Comparison of ENCODE assay signal across 16 mouse cellular contexts in the genomic region with DNA sequence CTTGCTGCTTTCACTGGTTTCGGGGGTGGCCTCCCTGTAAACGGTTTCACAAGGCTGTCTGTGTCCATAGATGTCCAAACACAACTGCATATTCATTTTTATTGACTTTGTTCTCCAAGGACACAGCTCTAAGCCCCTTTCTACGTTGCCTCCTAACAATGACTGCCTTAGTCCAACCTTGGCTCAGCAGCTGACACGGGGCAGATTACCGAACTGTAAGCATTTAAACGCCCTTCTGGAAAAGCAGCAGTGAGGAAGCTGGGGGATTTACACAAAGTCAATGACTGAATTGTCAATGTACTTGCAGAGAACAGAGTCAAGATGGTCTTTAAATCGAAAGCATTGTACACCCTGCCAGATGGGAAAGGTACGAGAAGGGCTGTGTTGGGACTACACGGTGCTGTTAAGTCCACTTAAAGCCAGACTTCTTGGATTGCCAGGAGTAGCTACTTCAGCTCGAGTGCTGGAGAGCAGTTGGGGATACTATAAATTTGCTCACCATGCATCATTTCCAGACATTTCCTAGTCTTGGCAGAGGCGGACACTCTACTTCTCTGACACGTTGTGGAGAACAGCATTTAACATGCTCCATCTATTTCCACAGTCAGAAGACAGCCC.
DNase-seq lines count a peak whose midpoint lies in the region; ATAC-seq and TF ChIP-seq lines count a peak whose summit lies in the region.
"Had no signal": no experiment of that assay in that cellular context is flagged by ENCODE, and none has a peak within 500 bp of the region (broad histone marks: within the 10 kb centered on the region; RNA-seq: fewer than 3 reads in every experiment).

No protein-coding gene starts in this region.

- no peak overlapping the region for H3K9ac ChIP-seq in kidney, embryonic 14.5 days (ENCODE audit: low read depth, low read length)
- no peak overlapping the region for H3K9ac ChIP-seq in neural tube, embryonic 15.5 days (replicated peaks)
- no peak overlapping the region for H3K9ac ChIP-seq in limb, embryonic 14.5 days (ENCODE audit: low read depth, low read length, severe bottlenecking)
- no peak overlapping the region for H3K9ac ChIP-seq in hindbrain, embryonic 11.5 days (ENCODE audit: low read depth, low read length)
- H3K9ac ChIP-seq: hindbrain, embryonic 15.5 days; liver, embryonic 13.5 days had no signal

- H3K27ac ChIP-seq in kidney, embryonic 14.5 days (ENCODE audit: low read depth, low read length) = peak overlapping the region; percentile 56; the same call in 1 of the 2 replicates
- no peak overlapping the region for H3K27ac ChIP-seq in neural tube, embryonic 15.5 days (replicated peaks)
- H3K27ac ChIP-seq in limb, embryonic 14.5 days (replicated peaks; ENCODE audit: low read depth, low read length) = peak overlapping the region; percentile 49; the same call in 1 of the 2 replicates
- no peak overlapping the region for H3K27ac ChIP-seq in hindbrain, embryonic 11.5 days (ENCODE audit: low read depth, low read length)
- H3K27ac ChIP-seq: hindbrain, embryonic 15.5 days; liver, embryonic 13.5 days had no signal

- no peak for TF ChIP-seq POLR2A in limb, embryonic 14.5 days (IDR thresholded peaks at IDR 0.05; ENCODE audit: borderline replicate concordance, extremely low read depth, insufficient read depth, insufficient read length)

- no peak for DNase-seq in kidney, postnatal 4 days
- no peak for DNase-seq in neural tube, embryonic 10.5 days (ENCODE audit: extremely low spot score, low spot score)
- DNase-seq in limb, embryonic 14.5 days (ENCODE audit: low spot score) = peak; percentile 78
- DNase-seq in hindbrain, embryonic 11.5 days (ENCODE audit: low spot score) = no peak
- DNase-seq: cerebellum, postnatal 14 days; gastrocnemius, postnatal 14 days; heart, postnatal 14 days; kidney, adult 8-10 months; liver, embryonic 13.5 days; midbrain, embryonic 14.5 days; retina, postnatal 1 day had no signal

- no peaks in the 10 kb centered on the region for H3K36me3 ChIP-seq in kidney, embryonic 14.5 days (ENCODE audit: control insufficient read depth, insufficient read depth, low read length)
- H3K36me3 ChIP-seq in neural tube, embryonic 15.5 days = no peaks in the 10 kb centered on the region
- no peaks in the 10 kb centered on the region for H3K36me3 ChIP-seq in limb, embryonic 14.5 days (ENCODE audit: control insufficient read depth, insufficient read depth, low read length)
- no peaks in the 10 kb centered on the region for H3K36me3 ChIP-seq in hindbrain, embryonic 11.5 days (ENCODE audit: control insufficient read depth, insufficient read depth, low read length)
- H3K36me3 ChIP-seq: hindbrain, embryonic 15.5 days; liver, embryonic 13.5 days had no signal

- H3K9me3 ChIP-seq in kidney, embryonic 14.5 days (ENCODE audit: control insufficient read depth, low read length) = no peaks in the 10 kb centered on the region
- H3K9me3 ChIP-seq in neural tube, embryonic 15.5 days (replicated peaks) = no peaks in the 10 kb centered on the region
- H3K9me3 ChIP-seq in limb, embryonic 14.5 days (ENCODE audit: control insufficient read depth, low read length) = no peaks in the 10 kb centered on the region
- no peaks in the 10 kb centered on the region for H3K9me3 ChIP-seq in hindbrain, embryonic 11.5 days (ENCODE audit: control insufficient read depth, low read length)
- H3K9me3 ChIP-seq: hindbrain, embryonic 15.5 days; liver, embryonic 13.5 days had no signal

- no peak for ATAC-seq in kidney, embryonic 14.5 days (ENCODE audit: low FRiP score, low TSS enrichment)
- no peak for ATAC-seq in neural tube, embryonic 15.5 days (ENCODE audit: low FRiP score)
- peak; percentile 93 for ATAC-seq in limb, embryonic 14.5 days (ENCODE audit: low FRiP score, low read depth)
- ATAC-seq in megakaryocyte progenitor cell, adult 5-6 weeks (replicated peaks; ENCODE audit: poor library complexity) = no peak
- no peak for ATAC-seq in hindbrain, embryonic 11.5 days (ENCODE audit: low FRiP score)

- no peak overlapping the region for H3K4me3 ChIP-seq in kidney, embryonic 14.5 days (ENCODE audit: low read length)
- H3K4me3 ChIP-seq in neural tube, embryonic 15.5 days (replicated peaks) = no peak overlapping the region
- no peak overlapping the region for H3K4me3 ChIP-seq in limb, embryonic 14.5 days (replicated peaks; ENCODE audit: low read length)
- H3K4me3 ChIP-seq in hindbrain, embryonic 11.5 days (ENCODE audit: low read depth, low read length) = no peak overlapping the region
- H3K4me3 ChIP-seq: hindbrain, embryonic 15.5 days; liver, embryonic 13.5 days; myocyte had no signal

- H3K4me1 ChIP-seq in kidney, embryonic 14.5 days (ENCODE audit: control insufficient read depth, insufficient read depth, low read length) = 0 out of 2 replicates have a peak, but pooled peaks cover 2% of the 10 kb centered on the region
- peaks cover 14% of the 10 kb centered on the region for H3K4me1 ChIP-seq in neural tube, embryonic 15.5 days
- peaks cover 9% of the 10 kb centered on the region for H3K4me1 ChIP-seq in limb, embryonic 14.5 days (ENCODE audit: control insufficient read depth, insufficient read depth, low read length)
- H3K4me1 ChIP-seq in hindbrain, embryonic 11.5 days (replicated peaks; ENCODE audit: control insufficient read depth, insufficient read depth, low read length) = no peaks in the 10 kb centered on the region
- H3K4me1 ChIP-seq: hindbrain, embryonic 15.5 days; liver, embryonic 13.5 days had no signal

- H3K4me2 ChIP-seq in kidney, embryonic 14.5 days (replicated peaks; ENCODE audit: low read depth, low read length) = no peak overlapping the region
- H3K4me2 ChIP-seq in neural tube, embryonic 15.5 days = peak overlapping the region; percentile 2; the same call in 1 of the 2 replicates
- 0 out of 2 replicates have a peak overlapping the region, but pooled peaks have one; percentile 5 for H3K4me2 ChIP-seq in limb, embryonic 14.5 days (replicated peaks; ENCODE audit: low read depth, low read length, severe bottlenecking)
- H3K4me2 ChIP-seq in hindbrain, embryonic 11.5 days (replicated peaks; ENCODE audit: low read depth, low read length) = no peak overlapping the region
- H3K4me2 ChIP-seq: hindbrain, embryonic 15.5 days; liver, embryonic 13.5 days had no signal

- 64% methylated on average over 12 of the region's 12 CpGs for WGBS in kidney, embryonic 14.5 days
- WGBS in neural tube, embryonic 15.5 days = 50% methylated on average over 12 of the region's 12 CpGs
- 23% methylated on average over 12 of the region's 12 CpGs for whole genome bisulfite sequencing in limb, embryonic 14.5 days
- WGBS in hindbrain, embryonic 11.5 days = 81% methylated on average over 12 of the region's 12 CpGs

- no peaks in the 10 kb centered on the region for H3K27me3 ChIP-seq in kidney, embryonic 14.5 days (ENCODE audit: control insufficient read depth, insufficient read depth, low read length)
- H3K27me3 ChIP-seq in neural tube, embryonic 15.5 days (replicated peaks) = no peaks in the 10 kb centered on the region
- H3K27me3 ChIP-seq in limb, embryonic 14.5 days (ENCODE audit: control insufficient read depth, insufficient read depth, low read length) = no peaks in the 10 kb centered on the region
- no peaks in the 10 kb centered on the region for H3K27me3 ChIP-seq in hindbrain, embryonic 11.5 days (ENCODE audit: control insufficient read depth, insufficient read depth, low read length)
- H3K27me3 ChIP-seq: hindbrain, embryonic 15.5 days; liver, embryonic 13.5 days had no signal

Comparison
In these comparisons a context has a peak if more than half of its experiments do, and no peak if none do; other contexts are left out.
1. H3K27ac ChIP-seq: peak in kidney, embryonic 14.5 days (single experiment) and limb, embryonic 14.5 days (single experiment); none in neural tube, embryonic 15.5 days (single experiment) and hindbrain, embryonic 11.5 days (single experiment).
2. H3K4me2 ChIP-seq: peak in neural tube, embryonic 15.5 days (single experiment) and limb, embryonic 14.5 days (single experiment); none in kidney, embryonic 14.5 days (single experiment) and hindbrain, embryonic 11.5 days (single experiment).